Mouse (Mus musculus) CD4-positive naive resting alpha-beta T cell, adult 76 days (primary cell): ENCODE results near the gene Pxmp2. TPM values are rescaled to one million over a fixed set of nuclear protein-coding genes. Genes with fewer than 3 reads are reported as not detected.

Source experiments
- total RNA-seq: library from RNA; stranded (reverse); gene quantifications from one replicate; pipeline ENCODE4 v1.2.4, GENCODE M21; 2023

The Pxmp2 gene
- 1.2 TPM for total RNA-seq

GRCm38 (mm10) chr5:110285770-110286445 lies at the start of gene Pxmp2, which contains the start of gene Pole:
TSS of gene Pxmp2 (minus strand) at chr5:110286186.
TSS of gene Pole (plus strand) at chr5:110286306.

GRCm38 (mm10) chr5:110269141-110270101 lies 16.6 kb downstream of the Pxmp2 start, which contains the start of gene Pgam5:
TSS of gene Pgam5 (minus strand) at chr5:110269913.

GRCm38 (mm10) chr5:110230780-110231461 lies 55.1 kb downstream of the Pxmp2 start, which contains the start of gene Ankle2:
TSS of gene Ankle2 (plus strand) at chr5:110231004.

Other genes starting within 250 kb of the Pxmp2 start
- gene Gm17655, start 213.7 kb downstream of the Pxmp2 start, total RNA-seq, result 13.7 TPM
- 0.32 TPM for gene Gm35315, start 191.8 kb downstream of the Pxmp2 start, total RNA-seq
- 0.41 TPM for gene Plcxd1, start 186.2 kb downstream of the Pxmp2 start, total RNA-seq
- 84.8 TPM for gene Gtpbp6, start 178.0 kb downstream of the Pxmp2 start, total RNA-seq
- 3.6 TPM for gene Zfp605, start 176.1 kb downstream of the Pxmp2 start, total RNA-seq
- 92.6 TPM for gene Chfr, start 150.3 kb downstream of the Pxmp2 start, total RNA-seq
- 32.5 TPM for gene Golga3, start 109.5 kb downstream of the Pxmp2 start, total RNA-seq
- gene Ankle2, start 55.2 kb downstream of the Pxmp2 start, total RNA-seq, result 46.8 TPM
- gene Pgam5, start 16.3 kb downstream of the Pxmp2 start, total RNA-seq, result 39.0 TPM
- 6.1 TPM for gene Pole, start 120 bp upstream of the Pxmp2 start, total RNA-seq
- 0.29 TPM for gene P2rx2, start 57.0 kb upstream of the Pxmp2 start, total RNA-seq
- not detected for gene Lrcol1, start 58.5 kb upstream of the Pxmp2 start, total RNA-seq
- gene Fbrsl1, start 162.3 kb upstream of the Pxmp2 start, total RNA-seq, result 199 TPM